Mouse (Mus musculus): ENCODE data around the gene Thnsl1. TPM values are rescaled to one million over a fixed set of nuclear protein-coding genes. Genes with fewer than 3 reads are reported as not detected.

Gene Thnsl1
- polyA plus RNA-seq, 1 experiment from 2014 or later, result 11.3 TPM

DNA sequence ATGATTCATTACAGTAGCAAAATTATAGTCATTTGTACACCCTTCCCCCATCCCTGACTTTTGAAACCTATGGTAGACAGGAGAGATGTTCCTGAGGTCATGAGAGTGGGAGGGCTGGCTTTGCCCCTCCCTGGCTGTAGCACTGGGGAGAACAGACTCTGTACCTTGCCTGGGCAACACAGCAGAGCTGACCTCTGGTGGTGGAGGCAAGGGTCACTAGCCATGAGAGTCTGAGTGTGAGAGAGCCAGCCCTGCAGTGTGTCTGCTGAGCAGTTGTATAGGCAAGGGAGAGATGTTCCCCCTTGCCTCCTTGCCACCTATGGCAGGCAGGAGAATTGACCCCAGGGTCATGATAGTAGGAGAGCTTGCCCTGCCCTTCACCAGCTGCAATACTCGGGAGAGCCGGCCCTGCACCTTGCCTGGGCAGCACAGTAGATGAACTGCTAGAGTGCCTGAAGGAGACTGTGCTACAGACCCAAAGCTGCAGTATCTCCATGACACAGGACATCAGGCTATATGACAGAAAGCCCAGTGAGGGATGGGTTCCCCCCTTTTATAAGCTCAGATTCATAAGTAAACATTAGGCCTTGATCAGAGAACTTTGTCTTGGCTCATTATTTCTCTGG is 40.1 kb downstream of the Thnsl1 start:
- no peak for ATAC-seq (replicated peaks; ENCODE audit: insufficient number of reproducible peaks, low FRiP score, low TSS enrichment, low read depth)

DNA sequence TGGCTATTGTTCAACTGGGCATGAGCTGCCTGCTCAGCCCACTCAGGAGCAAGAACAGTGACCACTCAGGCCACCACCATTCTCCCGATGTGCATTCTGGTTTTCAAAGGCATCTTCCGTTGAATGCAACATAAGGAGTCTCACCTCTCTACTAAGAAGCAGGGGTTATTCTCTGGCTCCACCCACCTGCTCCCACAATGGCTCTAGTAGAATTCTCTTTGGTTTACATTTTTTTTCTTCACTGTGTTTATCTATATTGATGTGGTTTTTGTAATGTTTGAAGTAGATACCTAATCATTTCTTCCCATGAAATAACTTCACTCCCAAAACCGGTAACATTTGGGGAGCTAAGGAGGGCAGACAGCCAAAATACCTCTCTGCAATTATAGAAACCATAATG is 48.1 kb downstream of the Thnsl1 start:
- no peaks in the 10 kb centered on the region for H3K4me1 ChIP-seq (ENCODE audit: control insufficient read depth, insufficient read depth, low read length)
- H3K27ac ChIP-seq (replicated peaks; ENCODE audit: low read depth, low read length), result no peak overlapping the region
- no peak overlapping the region for H3K4me2 ChIP-seq (ENCODE audit: low read depth, low read length)
- no peak overlapping the region for H3K9ac ChIP-seq (replicated peaks; ENCODE audit: low read length)
- no peak for DNase-seq (ENCODE audit: low spot score)
- no peak overlapping the region for H3K4me3 ChIP-seq (ENCODE audit: low read depth, low read length)
- no peaks in the 10 kb centered on the region for H3K9me3 ChIP-seq (replicated peaks; ENCODE audit: control insufficient read depth, low read length)
- H3K27me3 ChIP-seq (ENCODE audit: control insufficient read depth, insufficient read depth, low read length), result no peaks in the 10 kb centered on the region
- no peak for ATAC-seq (replicated peaks; ENCODE audit: insufficient number of reproducible peaks, low FRiP score, low TSS enrichment, low read depth)
- H3K36me3 ChIP-seq (replicated peaks; ENCODE audit: control insufficient read depth, insufficient read depth, low read depth, low read length), result no peaks in the 10 kb centered on the region
- 72% methylated on average over 3 of the region's 3 CpGs for WGBS

More for the DNA sequence above, 40.1 kb downstream of the Thnsl1 start:
- Histone ChIP-seq H3K27me3 (ENCODE audit: control insufficient read depth, insufficient read depth, low read length) (no peaks in the 10 kb centered on the region), H3K4me1 (ENCODE audit: control insufficient read depth, insufficient read depth, low read length) (no peaks in the 10 kb centered on the region), H3K36me3 (replicated peaks; ENCODE audit: control insufficient read depth, insufficient read depth, low read depth, low read length) (no peaks in the 10 kb centered on the region), H3K4me2 (ENCODE audit: low read depth, low read length) (no peak overlapping the region), H3K4me3 (ENCODE audit: low read depth, low read length) (no peak overlapping the region), H3K27ac (replicated peaks; ENCODE audit: low read depth, low read length) (no peak overlapping the region), H3K9me3 (replicated peaks; ENCODE audit: control insufficient read depth, low read length) (no peaks in the 10 kb centered on the region), H3K9ac (replicated peaks; ENCODE audit: low read length) (no peak overlapping the region)
- DNase-seq (ENCODE audit: low spot score), result no peak
- WGBS, result 86% methylated on average over 2 of the region's 2 CpGs

DNA sequence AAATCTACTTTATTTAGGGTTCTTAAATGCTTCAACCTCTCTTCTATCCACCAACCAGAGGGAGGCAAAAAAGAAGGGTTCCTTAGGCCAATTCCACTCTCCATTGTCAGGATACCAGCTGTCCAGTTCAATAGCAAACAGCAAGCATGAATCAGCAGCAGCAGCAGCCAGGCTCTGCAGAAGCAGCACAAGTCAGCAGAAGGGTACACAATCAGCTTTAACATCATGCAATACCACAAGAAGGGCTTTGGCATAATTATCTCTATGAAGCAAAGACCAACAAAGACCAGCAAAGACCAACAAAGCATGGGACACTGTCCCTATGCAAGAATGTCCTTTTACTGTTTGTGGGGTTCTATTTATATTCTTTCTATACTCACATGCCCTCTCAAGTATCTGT is 48.8 kb downstream of the Thnsl1 start:
- ATAC-seq (replicated peaks; ENCODE audit: insufficient number of reproducible peaks, low FRiP score, low TSS enrichment, low read depth) (no peak), DNase-seq (ENCODE audit: low spot score) (no peak)
- no peak overlapping the region for H3K4me3 ChIP-seq (ENCODE audit: low read depth, low read length)
- H3K9me3 ChIP-seq (replicated peaks; ENCODE audit: control insufficient read depth, low read length), result no peaks in the 10 kb centered on the region
- H3K36me3 ChIP-seq (replicated peaks; ENCODE audit: control insufficient read depth, insufficient read depth, low read depth, low read length), result no peaks in the 10 kb centered on the region
- H3K27me3 ChIP-seq (ENCODE audit: control insufficient read depth, insufficient read depth, low read length), result no peaks in the 10 kb centered on the region
- no peaks in the 10 kb centered on the region for H3K4me1 ChIP-seq (ENCODE audit: control insufficient read depth, insufficient read depth, low read length)
- H3K27ac ChIP-seq (replicated peaks; ENCODE audit: low read depth, low read length), result no peak overlapping the region
- no peak overlapping the region for H3K4me2 ChIP-seq (ENCODE audit: low read depth, low read length)
- H3K9ac ChIP-seq (replicated peaks; ENCODE audit: low read length), result no peak overlapping the region

DNA sequence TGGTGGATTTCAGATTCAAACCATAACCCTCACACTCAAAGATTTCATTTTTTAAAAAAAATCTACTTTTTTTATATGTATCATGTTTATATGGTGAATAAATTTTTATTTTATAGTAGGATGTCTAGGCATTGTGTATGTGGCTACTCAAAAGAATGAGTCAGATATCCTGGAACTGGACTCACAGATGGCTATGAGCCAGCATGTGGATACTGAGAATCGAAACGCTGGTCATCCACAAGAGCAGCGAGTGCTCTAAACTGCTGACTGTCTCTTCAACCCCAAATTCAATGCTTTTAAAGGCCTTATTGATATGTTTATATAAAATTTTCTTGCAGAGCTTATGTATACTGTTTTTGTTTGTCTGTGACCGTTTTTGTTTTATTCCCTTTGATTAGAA is 52.8 kb downstream of the Thnsl1 start:
- no peak for DNase-seq (ENCODE audit: low spot score)
- 88% methylated on average over 4 of the region's 4 CpGs for WGBS

DNA sequence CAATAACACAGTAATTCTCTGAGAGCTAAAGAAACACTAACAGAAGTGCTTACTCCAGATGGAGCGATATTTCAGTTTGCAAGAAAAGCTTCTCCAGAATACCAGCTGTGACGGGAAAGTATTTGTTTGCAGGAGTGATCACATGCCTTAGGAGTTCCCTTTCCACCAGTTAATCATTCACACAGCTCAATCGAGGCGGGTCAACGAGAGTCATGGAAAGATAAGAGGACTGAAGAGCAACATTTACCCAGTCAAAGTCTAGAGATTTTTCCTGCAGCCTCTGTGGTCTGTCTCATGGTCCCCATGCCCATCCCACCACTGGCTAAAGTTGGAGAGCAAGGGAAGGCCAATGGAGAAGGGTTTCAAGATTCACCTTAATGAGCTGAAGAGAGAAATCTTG is 53.6 kb downstream of the Thnsl1 start:
- Histone ChIP-seq H3K4me2 (ENCODE audit: low read depth, low read length) (no peak overlapping the region), H3K4me1 (ENCODE audit: control insufficient read depth, insufficient read depth, low read length) (no peaks in the 10 kb centered on the region), H3K36me3 (replicated peaks; ENCODE audit: control insufficient read depth, insufficient read depth, low read depth, low read length) (no peaks in the 10 kb centered on the region), H3K27ac (replicated peaks; ENCODE audit: low read depth, low read length) (no peak overlapping the region), H3K4me3 (ENCODE audit: low read depth, low read length) (no peak overlapping the region), H3K27me3 (ENCODE audit: control insufficient read depth, insufficient read depth, low read length) (no peaks in the 10 kb centered on the region), H3K9me3 (replicated peaks; ENCODE audit: control insufficient read depth, low read length) (no peaks in the 10 kb centered on the region), H3K9ac (replicated peaks; ENCODE audit: low read length) (no peak overlapping the region)
- 73% methylated on average over 5 of the region's 5 CpGs for WGBS
- DNase-seq (ENCODE audit: low spot score) (no peak), ATAC-seq (replicated peaks; ENCODE audit: insufficient number of reproducible peaks, low FRiP score, low TSS enrichment, low read depth) (no peak)

More for the DNA sequence above, 52.8 kb downstream of the Thnsl1 start:
- Histone ChIP-seq H3K4me3 (ENCODE audit: low read depth, low read length) (no peak overlapping the region), H3K9ac (replicated peaks; ENCODE audit: low read length) (no peak overlapping the region), H3K27me3 (ENCODE audit: control insufficient read depth, insufficient read depth, low read length) (no peaks in the 10 kb centered on the region), H3K4me2 (ENCODE audit: low read depth, low read length) (no peak overlapping the region), H3K36me3 (replicated peaks; ENCODE audit: control insufficient read depth, insufficient read depth, low read depth, low read length) (no peaks in the 10 kb centered on the region), H3K4me1 (ENCODE audit: control insufficient read depth, insufficient read depth, low read length) (no peaks in the 10 kb centered on the region), H3K27ac (replicated peaks; ENCODE audit: low read depth, low read length) (no peak overlapping the region), H3K9me3 (replicated peaks; ENCODE audit: control insufficient read depth, low read length) (no peaks in the 10 kb centered on the region)
- ATAC-seq (replicated peaks; ENCODE audit: insufficient number of reproducible peaks, low FRiP score, low TSS enrichment, low read depth), result no peak

DNA sequence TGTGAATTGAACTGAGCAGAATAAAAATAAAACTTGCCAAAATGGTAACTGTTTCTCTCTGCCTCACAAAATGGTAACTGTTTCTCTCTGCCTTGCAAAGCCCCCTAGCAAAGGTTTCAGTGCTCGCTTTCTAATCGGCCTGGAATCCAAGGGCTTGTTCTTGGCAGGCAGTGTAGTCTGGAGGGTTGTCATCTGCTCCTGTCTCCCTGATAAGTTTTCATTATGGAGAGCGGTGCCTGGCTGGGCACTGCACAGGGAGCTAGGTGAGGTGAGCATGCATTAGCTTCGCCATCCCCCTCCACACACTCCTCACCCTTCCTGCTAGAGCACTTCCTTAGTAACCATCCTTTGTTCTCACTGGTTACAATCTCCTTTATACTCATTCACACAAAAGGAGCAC is 54.5 kb downstream of the Thnsl1 start:
- Histone ChIP-seq H3K27ac (replicated peaks; ENCODE audit: low read depth, low read length) (no peak overlapping the region), H3K9me3 (replicated peaks; ENCODE audit: control insufficient read depth, low read length) (no peaks in the 10 kb centered on the region), H3K4me1 (ENCODE audit: control insufficient read depth, insufficient read depth, low read length) (no peaks in the 10 kb centered on the region), H3K9ac (replicated peaks; ENCODE audit: low read length) (no peak overlapping the region), H3K4me2 (ENCODE audit: low read depth, low read length) (no peak overlapping the region), H3K4me3 (ENCODE audit: low read depth, low read length) (no peak overlapping the region), H3K36me3 (replicated peaks; ENCODE audit: control insufficient read depth, insufficient read depth, low read depth, low read length) (no peaks in the 10 kb centered on the region), H3K27me3 (ENCODE audit: control insufficient read depth, insufficient read depth, low read length) (no peaks in the 10 kb centered on the region)
- WGBS, result 77% methylated on average over 4 of the region's 4 CpGs
- DNase-seq (ENCODE audit: low spot score) (no peak), ATAC-seq (replicated peaks; ENCODE audit: insufficient number of reproducible peaks, low FRiP score, low TSS enrichment, low read depth) (no peak)

DNA sequence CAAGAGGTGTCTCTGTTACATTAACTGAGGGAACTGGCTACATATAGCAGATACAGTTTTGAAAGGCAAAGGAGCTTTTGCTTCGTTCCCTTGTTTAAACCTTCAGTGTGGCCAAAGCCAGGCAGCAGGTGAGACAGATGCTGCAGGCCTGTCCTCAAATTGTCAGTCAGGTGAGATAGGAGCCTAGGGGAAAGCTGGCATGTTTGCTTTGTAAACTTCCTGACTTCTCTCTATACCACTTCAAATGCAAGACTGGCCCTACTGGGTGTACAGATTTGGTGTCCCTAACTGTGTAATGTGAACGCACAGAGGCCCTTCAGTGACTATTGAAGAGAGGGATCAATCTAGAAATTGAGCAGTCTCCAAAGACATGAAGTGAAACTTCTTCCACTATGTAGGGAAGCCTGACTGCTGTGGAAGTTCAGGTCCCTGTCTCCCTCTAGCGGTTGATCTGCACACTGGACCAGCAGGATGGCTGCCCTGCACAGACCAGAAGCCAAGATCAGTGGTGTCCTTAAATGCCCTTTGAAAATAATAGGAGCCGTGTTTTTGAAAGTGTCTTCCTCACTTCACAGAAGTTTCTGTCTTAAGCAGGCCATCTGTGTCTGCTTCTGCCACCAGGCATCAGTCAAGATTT is 56.0 kb downstream of the Thnsl1 start:
- 27% methylated on average over 4 of the region's 4 CpGs for WGBS
- H3K4me1 ChIP-seq (ENCODE audit: control insufficient read depth, insufficient read depth, low read length), result no peaks in the 10 kb centered on the region
- no peak overlapping the region for H3K9ac ChIP-seq (replicated peaks; ENCODE audit: low read length)
- peak; percentile 84 for DNase-seq (ENCODE audit: low spot score)
- no peaks in the 10 kb centered on the region for H3K27me3 ChIP-seq (ENCODE audit: control insufficient read depth, insufficient read depth, low read length)
- H3K27ac ChIP-seq (replicated peaks; ENCODE audit: low read depth, low read length), result no peak overlapping the region
- no peaks in the 10 kb centered on the region for H3K9me3 ChIP-seq (replicated peaks; ENCODE audit: control insufficient read depth, low read length)
- H3K4me3 ChIP-seq (ENCODE audit: low read depth, low read length), result no peak overlapping the region
- H3K36me3 ChIP-seq (replicated peaks; ENCODE audit: control insufficient read depth, insufficient read depth, low read depth, low read length), result no peaks in the 10 kb centered on the region
- no peak overlapping the region for H3K4me2 ChIP-seq (ENCODE audit: low read depth, low read length)
- ATAC-seq (replicated peaks; ENCODE audit: insufficient number of reproducible peaks, low FRiP score, low TSS enrichment, low read depth), result peak; percentile 86

DNA sequence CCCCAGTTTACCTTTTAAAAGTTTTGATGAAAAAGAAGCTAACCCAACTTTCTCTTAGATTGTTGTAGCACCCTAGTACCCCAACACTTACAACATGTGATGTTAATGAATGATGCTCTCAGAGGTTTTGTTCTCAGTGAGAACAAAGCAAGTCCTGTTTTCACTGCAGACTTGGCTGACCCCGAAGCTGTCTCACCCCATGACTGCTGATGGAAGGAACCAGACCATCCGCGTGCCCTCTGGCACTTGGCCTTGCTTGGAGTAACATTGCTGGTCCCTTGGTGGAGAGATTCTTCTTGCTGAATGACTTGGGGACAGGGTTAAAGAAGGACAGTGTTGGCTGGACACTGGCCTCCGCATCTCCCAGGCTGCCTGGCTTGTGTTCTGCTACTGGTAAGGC is 58.5 kb downstream of the Thnsl1 start:
- no peaks in the 10 kb centered on the region for H3K9me3 ChIP-seq (replicated peaks; ENCODE audit: control insufficient read depth, low read length)
- 54% methylated on average over 4 of the region's 4 CpGs for WGBS
- no peak overlapping the region for H3K4me2 ChIP-seq (ENCODE audit: low read depth, low read length)
- DNase-seq (ENCODE audit: low spot score) (no peak), ATAC-seq (replicated peaks; ENCODE audit: insufficient number of reproducible peaks, low FRiP score, low TSS enrichment, low read depth) (no peak)
- no peaks in the 10 kb centered on the region for H3K4me1 ChIP-seq (ENCODE audit: control insufficient read depth, insufficient read depth, low read length)
- no peak overlapping the region for H3K4me3 ChIP-seq (ENCODE audit: low read depth, low read length)
- H3K27ac ChIP-seq (replicated peaks; ENCODE audit: low read depth, low read length), result no peak overlapping the region
- no peaks in the 10 kb centered on the region for H3K27me3 ChIP-seq (ENCODE audit: control insufficient read depth, insufficient read depth, low read length)
- H3K9ac ChIP-seq (replicated peaks; ENCODE audit: low read length), result no peak overlapping the region
- no peaks in the 10 kb centered on the region for H3K36me3 ChIP-seq (replicated peaks; ENCODE audit: control insufficient read depth, insufficient read depth, low read depth, low read length)

Data from embryonic facial prominence, embryonic 11.5 days (tissue).